Mouse (Mus musculus): ENCODE measurements at regions not wholly inside any gene's neighbourhood (a gene's known extent, or its start where the extent isn't known, plus 50 kb on each side); places are given as distances from the start of the nearest gene placed in this dataset.

DNA sequence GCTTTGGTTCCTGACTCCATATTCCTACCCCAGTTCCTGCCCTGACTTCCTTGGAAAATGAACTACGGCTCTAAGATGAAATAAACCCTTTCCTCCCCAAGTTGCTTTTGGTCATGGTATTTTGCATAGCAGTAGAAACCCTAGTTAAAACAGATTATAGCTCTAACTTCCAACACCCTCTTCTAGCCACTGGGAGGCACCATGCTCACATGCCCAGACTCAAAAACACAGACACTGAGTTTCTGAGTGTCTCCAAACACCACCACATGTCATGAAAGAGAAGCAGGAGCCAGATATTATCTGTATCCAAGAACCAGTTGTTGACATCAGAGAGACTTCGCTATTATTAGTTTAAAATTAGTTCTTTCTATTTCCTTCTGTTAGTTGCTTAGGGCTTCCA is 316.1 kb upstream of the Tgfbr2 start:
- no peak for TF ChIP-seq CTCF (IDR thresholded peaks at IDR 0.05; ENCODE audit: extremely low read depth, insufficient read depth, insufficient read length, insufficient replicate concordance)
- no peak for TF ChIP-seq POLR2A (IDR thresholded peaks at IDR 0.05; ENCODE audit: low read depth, low read length)

Measured in spleen, adult 2 months (tissue).